Mouse (Mus musculus) Patski (cell line): Measurements from ENCODE around the gene Dpy19l2. TPM values are rescaled to one million over a fixed set of nuclear protein-coding genes. Genes with fewer than 3 reads are reported as not detected.
"Not testable (repeated sequence)": the region's sequence is repeated elsewhere in the genome, so short reads cannot be mapped to it uniquely, and the experiment has no call there.

Experiments
- ATAC-seq: fragments of 100-300 bp; one replicate; pipeline ENCODE4 v1.8.0; 2021
- CTCF ChIA-PET: fragments of 350-600 bp; sonication (Branson Sonifier 250); formaldehyde crosslinking; loops from one replicate; lab custom pipeline; 2022; ENCODE audit warnings: inconsistent platforms; lab: Charles Lee
- POLR2A ChIA-PET: fragments of 350-600 bp; sonication (Branson Sonifier 250); formaldehyde crosslinking; loops from one replicate; lab custom pipeline; 2022; ENCODE audit warnings: antibody characterized with exemption, inconsistent platforms; lab: Charles Lee
- DNase-seq: peaks from one replicate; pipeline ENCODE4 v3.0.0-alpha.2; 2011; ENCODE audit warnings: low read depth, low spot score
- H3K27me3 ChIP-seq: fragments of 371-371 bp; one replicate; pipeline ENCODE4 v1.5.1; 2021
- CTCF ChIP-seq: fragments of 100-300 bp; IDR thresholded peaks from one replicate; pipeline ENCODE4 v1.5.1; 2021
- in situ Hi-C: fragments of 300-500 bp; cut with MboI; formaldehyde crosslinking; loops from 3 replicates; pipeline ENCODE4 v1.11.1; 2018; ENCODE audit warnings: low pct_unique_long_range_greater_than_20kb, mixed read lengths
- polyA plus RNA-seq: library from polyadenylated mRNA; unstranded; gene quantifications from one replicate; pipeline ENCODE4 v1.2.3, GENCODE M21; 2021

The Dpy19l2 gene
- 0.05 TPM for polyA plus RNA-seq

DNA sequence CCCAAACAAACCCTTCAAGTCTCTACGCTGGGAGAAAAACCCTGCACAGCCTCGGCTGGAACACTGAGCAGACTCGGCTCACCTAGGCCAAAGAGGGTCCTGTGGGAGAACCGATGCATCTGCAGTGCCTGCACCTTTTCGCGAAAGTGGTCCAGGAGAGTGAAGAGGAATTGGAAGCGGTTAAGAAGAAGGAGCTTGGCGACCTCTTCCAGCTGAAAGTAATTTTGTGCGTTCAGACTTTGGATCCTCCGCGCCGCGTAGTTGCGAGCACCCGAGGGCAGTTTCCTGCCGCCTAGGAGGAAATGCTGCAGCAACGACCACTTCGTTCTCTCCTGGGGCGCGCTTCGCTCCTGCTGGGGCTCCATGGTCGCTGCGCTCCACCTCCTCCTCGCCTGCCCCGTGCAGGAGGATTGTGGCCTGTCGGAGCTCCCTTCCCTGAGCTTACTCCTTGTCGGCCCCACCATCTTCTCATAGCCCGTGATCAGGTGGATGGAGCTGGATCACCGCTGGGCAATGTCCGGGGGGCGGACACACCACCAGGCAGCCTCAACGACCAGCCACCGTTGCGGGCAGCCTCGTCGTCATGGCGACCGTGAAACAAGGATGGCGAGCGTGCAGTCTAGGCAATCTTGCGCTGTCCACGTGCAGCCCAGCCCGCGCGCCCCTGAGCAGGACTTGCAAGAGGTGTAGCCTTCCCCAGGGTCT, at the start of gene Dpy19l2:
Gene Dpy19l2 (minus strand): TSS at position 594 of the 705 bp plus-strand sequence.
- no peak for TF ChIP-seq CTCF
- peaks cover 14% of the 10 kb centered on the region for H3K27me3 ChIP-seq
- ChIA-PET CTCF (no interaction called here), POLR2A (no interaction called here)
- DNase-seq: no peak
- ATAC-seq: no peak
- in situ Hi-C loops: no loop called here

DNA sequence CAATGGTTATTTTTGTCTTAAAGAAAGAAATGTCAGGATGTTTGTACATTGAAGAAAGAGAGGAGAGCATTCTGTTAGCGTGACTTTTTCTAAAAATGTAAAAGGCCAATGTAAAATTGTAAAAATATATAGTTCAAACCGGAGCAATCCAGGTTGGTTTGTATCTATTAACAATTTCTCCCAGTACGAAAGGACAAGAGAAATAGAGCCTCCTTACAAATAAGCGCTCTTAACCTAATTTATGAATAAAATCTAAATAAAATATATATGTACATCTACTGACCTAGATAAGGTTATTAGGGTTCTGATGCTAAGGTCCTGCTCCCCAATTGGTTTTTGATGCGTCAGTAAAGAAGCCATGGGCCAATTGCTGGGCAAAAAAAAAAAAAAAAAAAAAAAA, 48.9 kb upstream of the Dpy19l2 start:
- peak; percentile 86 for ATAC-seq
- in situ Hi-C loops: no loop called here
- H3K27me3 ChIP-seq: no peaks in the 10 kb centered on the region
- TF ChIP-seq CTCF: no peak
- CTCF ChIA-PET: no interaction called here
- POLR2A ChIA-PET: no interaction called here
- DNase-seq: no peak

DNA sequence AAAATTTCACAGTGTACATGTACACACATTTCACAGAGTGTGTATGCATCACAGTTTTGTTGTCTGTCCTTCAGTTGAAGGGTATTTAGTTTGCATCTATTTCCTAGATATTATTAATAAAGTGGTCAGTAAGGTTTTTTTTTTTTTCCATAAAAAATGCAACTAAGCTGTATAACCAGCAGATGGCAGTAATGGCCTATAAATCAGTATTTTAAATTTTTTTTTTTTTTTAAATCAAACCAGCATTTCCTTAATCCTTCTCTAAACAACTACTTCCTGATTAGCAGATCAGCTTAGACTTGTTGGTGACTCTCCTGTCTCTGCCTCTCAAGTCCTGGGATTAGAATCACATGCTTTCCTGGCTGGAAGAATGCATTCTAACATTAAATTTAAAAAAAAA, 5.2 kb upstream of the Dpy19l2 start:
- CTCF ChIA-PET: interaction anchor here (0.9 to 1.5 kb wide), 4 partner anchors 16 to 452 kb away, joined by 3 to 5 read pairs (median 4); no protein-coding TSS in a partner anchor
- in situ Hi-C loops: loop anchor here (5.0 to 25.0 kb wide), 2 partner anchors 401 to 611 kb away; no protein-coding TSS in a partner anchor
- POLR2A ChIA-PET: interaction anchor here (0.7 kb wide), 1 partner anchor 26 kb away, joined by 4 read pairs; no protein-coding TSS in a partner anchor
- TF ChIP-seq CTCF: no peak
- DNase-seq (no peak), ATAC-seq (no peak)
- H3K27me3 ChIP-seq: no peaks in the 10 kb centered on the region

DNA sequence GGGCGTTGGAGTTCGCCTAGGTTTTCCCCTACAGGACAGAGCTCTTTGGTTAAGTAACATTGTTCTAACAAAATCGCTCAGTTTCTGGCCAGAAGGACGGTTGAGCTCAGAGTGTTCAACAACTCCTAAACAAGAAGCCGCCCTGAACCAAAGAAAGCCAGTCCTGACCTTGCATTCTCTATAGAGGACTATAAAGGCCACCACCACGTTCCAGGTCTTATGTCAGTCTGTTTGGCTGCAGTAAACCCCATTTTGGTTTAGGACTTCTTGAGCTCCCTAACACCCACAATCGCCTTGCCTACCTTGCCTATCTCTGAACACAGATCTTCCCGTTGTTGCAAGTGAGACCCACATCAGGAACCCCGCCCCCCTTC, 299 bp upstream of the Dpy19l2 start:
- POLR2A ChIA-PET: no interaction called here
- CTCF ChIA-PET: no interaction called here
- ATAC-seq (no peak), DNase-seq (no peak)
- in situ Hi-C loops: no loop called here
- peaks cover 14% of the 10 kb centered on the region for H3K27me3 ChIP-seq
- no peak for TF ChIP-seq CTCF

DNA sequence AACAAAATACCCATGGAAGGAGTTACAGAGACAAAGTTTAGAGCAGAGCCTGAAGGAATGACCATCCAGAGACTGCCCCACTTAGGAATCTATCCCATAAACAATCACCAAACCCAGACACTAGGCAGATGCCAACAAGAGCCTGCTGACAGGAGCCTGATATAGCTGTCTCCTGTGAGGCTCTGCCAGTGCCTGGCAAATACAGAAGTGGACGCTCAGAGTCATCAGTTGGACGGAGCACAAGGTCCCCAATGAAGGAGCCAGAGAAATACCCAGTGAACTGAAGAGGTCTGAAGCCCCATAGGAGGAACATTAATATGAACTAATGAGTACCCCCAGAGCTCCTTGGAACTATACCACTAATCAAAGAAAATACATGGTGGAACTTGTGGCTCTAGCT, 58.8 kb downstream of the Dpy19l2 start:
- ATAC-seq, DNase-seq, POLR2A ChIA-PET, in situ Hi-C loops, CTCF ChIA-PET: not testable (repeated sequence)
- H3K27me3 ChIP-seq: peaks cover 25% of the 10 kb centered on the region

DNA sequence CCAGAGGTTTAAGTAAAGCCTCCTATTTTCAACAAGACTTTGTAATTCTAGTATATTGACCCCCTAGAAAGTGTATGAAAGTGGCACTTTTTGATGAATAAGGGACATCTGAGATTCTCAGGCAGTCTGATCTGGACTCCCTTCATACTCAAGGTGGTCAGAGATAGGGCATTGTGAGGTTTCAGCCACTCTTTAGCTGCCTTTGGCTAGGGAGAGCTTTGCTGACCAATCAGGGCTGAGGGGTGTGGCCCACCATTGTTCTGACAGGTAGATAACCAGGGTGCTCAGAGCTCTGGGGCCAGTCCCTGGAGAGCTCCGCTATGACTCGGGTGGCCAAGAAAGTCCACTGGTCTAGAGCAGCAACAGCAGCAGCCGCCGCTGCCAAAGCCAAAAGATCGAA, 71.2 kb downstream of the Dpy19l2 start, which contains the start of gene Cypt4:
Gene Cypt4 (plus strand): TSS at position 301 of the 400 bp plus-strand sequence.
- ATAC-seq: no peak
- DNase-seq: no peak
- no peak for TF ChIP-seq CTCF
- H3K27me3 ChIP-seq: peaks cover 12% of the 10 kb centered on the region
- in situ Hi-C loops: no loop called here
- CTCF ChIA-PET: no interaction called here
- POLR2A ChIA-PET: no interaction called here

DNA sequence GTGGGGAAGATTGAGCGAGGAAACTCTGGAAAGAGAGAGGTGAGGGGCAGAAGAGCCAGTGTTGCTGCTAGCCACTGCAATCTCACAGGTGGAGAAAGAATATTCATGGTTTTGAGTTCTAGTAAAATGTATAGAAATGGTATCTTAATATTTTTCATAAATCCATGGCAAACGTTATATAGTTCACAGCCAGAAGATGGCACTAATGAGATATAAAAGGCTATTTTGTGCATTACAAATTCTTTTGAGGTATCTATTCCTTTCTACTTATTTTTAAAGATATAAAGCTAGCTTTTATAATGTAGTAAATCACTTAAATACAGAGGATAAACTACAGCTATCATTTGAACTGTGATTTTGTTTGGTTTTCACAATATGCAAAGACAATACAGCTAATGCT, 157.9 kb downstream of the Dpy19l2 start:
- no peak for ATAC-seq
- CTCF ChIA-PET: no interaction called here
- POLR2A ChIA-PET: no interaction called here
- TF ChIP-seq CTCF: peak; percentile 41
- in situ Hi-C loops: loop anchor here (25.0 kb wide), 1 partner anchor 499 kb away; no protein-coding TSS in a partner anchor
- peaks cover 22% of the 10 kb centered on the region for H3K27me3 ChIP-seq
- DNase-seq: no peak

DNA sequence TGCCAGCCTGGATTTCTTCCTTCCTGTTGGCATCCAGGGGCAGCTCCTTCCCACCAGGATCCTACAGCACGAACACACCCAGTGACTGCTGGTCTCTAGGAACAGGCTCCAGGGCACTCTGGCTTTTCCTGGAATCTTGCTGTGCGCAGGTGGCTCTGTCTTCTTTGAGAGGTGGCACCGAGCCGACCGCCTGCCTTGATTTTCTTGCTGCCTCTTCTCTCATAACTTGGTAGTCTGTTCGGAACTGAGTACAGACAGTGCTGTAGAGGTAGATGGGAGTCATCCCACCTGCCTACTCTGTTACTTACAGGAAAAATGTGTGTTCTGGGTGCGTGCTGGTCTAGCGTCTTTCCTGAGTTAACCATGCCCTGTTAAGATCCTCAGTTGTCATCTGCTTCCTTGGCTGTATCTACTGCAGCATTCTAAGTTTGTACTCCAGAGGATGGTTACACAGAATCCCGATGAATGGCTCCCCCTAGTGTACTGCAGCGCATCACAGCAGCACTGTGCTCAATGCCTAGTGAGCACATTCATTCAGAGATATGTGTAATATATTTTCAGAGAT, 179.4 kb downstream of the Dpy19l2 start:
- in situ Hi-C loops: loop anchor here (10.0 to 25.0 kb wide), 4 partner anchors 829 to 1254 kb away; no protein-coding TSS in a partner anchor
- TF ChIP-seq CTCF: peak; percentile 94
- DNase-seq (no peak), ATAC-seq (peak; percentile 79)
- peaks cover 14% of the 10 kb centered on the region for H3K27me3 ChIP-seq
- CTCF ChIA-PET: interaction anchor here (0.7 to 1.1 kb wide), 5 partner anchors 19 to 1053 kb away, joined by 3 to 7 read pairs (median 4); no protein-coding TSS in a partner anchor
- POLR2A ChIA-PET: no interaction called here

DNA sequence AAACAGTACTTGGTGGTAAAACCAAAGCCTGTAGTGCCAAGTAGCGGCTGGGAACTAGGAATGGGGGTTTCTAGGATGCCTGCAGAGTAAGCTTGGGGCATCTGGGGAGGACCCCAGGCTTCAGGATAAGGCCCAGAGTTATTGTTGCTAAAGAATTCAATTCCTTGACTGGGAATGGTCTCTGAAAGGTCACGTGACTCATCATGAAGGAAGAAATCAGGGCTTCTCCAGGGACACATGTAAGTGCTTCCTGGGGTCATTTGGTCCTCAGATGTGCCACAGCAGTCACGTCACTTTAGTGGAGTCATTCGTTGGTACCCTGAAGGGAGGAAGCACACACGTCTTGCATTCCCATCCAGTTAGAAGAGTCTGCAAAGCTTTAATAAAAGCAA, 182.0 kb downstream of the Dpy19l2 start:
- DNase-seq (no peak), ATAC-seq (no peak)
- in situ Hi-C loops: loop anchor here (10.0 to 25.0 kb wide), 4 partner anchors 827 to 1252 kb away; no protein-coding TSS in a partner anchor
- no peaks in the 10 kb centered on the region for H3K27me3 ChIP-seq
- ChIA-PET POLR2A (no interaction called here), CTCF (interaction anchor here (1.3 kb wide), 1 partner anchor 14 kb away, joined by 3 read pairs; no protein-coding TSS in a partner anchor)
- no peak for TF ChIP-seq CTCF

DNA sequence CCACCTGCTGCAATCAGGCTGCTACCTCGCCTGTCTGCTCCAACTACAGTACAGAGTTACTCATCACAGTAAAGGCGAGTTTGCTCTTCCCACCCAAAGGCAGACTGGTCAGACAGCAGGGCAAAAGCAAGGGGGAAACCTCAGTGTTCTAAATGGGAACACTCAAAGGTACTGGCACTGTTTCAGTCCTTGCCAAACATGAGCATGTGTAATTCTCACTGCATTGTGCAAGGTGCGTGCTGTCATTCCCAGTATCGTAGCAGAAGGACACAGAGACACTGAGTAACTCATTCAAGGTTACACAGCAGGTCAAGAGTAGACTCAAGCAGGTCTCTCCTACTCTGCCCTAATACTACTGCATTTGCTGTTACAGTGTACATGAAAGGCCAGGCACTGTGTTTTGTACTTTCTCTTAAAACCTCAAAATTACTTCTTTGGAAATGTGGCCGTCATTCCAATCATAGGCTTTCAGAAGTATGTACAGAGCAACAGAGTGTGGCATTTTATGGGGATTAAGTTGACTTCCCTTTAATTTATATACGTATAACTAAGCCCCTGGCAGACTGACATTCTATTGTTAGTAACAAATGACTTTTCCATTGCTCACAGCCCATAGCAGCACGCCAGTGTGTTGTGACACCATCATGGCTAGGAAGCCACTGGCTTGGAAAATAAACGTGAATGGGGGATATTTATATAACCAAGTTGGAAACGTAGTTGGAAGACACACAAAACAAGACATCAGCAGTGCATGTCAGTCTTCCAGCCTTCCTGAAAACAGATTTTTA, 182.6 kb downstream of the Dpy19l2 start:
- no peaks in the 10 kb centered on the region for H3K27me3 ChIP-seq
- in situ Hi-C loops: loop anchor here (10.0 to 25.0 kb wide), 4 partner anchors 826 to 1251 kb away; no protein-coding TSS in a partner anchor
- CTCF ChIA-PET: interaction anchor here (1.0 kb wide), 1 partner anchor 10 kb away, joined by 3 read pairs; no protein-coding TSS in a partner anchor
- no peak for TF ChIP-seq CTCF
- ATAC-seq (peak; percentile 67), DNase-seq (peak; percentile 68)
- POLR2A ChIA-PET: no interaction called here
